Mouse (Mus musculus) left cerebral cortex, postnatal 14 days (tissue): ENCODE measurements around the gene Baz1b. TPM values are rescaled to one million over a fixed set of nuclear protein-coding genes. Genes with fewer than 3 reads are reported as not detected.

Experiments used
- DNase-seq, 2 experiments: peaks; one replicate each; pipeline ENCODE4 v3.0.0; 2021 to 2022; ENCODE audit warnings: low spot score in 2 of 2, mixed read lengths in 1 of 2
- intact Hi-C: fragments of 180-260 bp; cut with DNase I; formaldehyde crosslinking; loops from one replicate; pipeline ENCODE4 v1.15.1; 2025
- long read RNA-seq, 2 experiments: library from polyadenylated mRNA; stranded (forward); transcript quantifications; one replicate each; pipeline ENCODE4 v2.0.0; 2021
- total RNA-seq, 2 experiments: library from RNA; stranded (reverse); gene quantifications; 2 replicates each; pipeline ENCODE4 v1.2.3; 2021

Baz1b gene
- total RNA-seq: 10 to 100 TPM; 51.9 to 55.1 TPM
- long read RNA-seq, experiment 1, full-length matches to known transcripts: 7 of 17 reads
- long read RNA-seq, experiment 1, partial matches to known transcripts: 10 of 17 reads
- long read RNA-seq, experiment 1, other reads (novel, unspliced or antisense): 0 of 17 reads
- long read RNA-seq, experiment 2, full-length matches to known transcripts: 5 of 13 reads
- long read RNA-seq, experiment 2, partial matches to known transcripts: 3 of 13 reads
- long read RNA-seq, experiment 2, other reads (novel, unspliced or antisense): 5 of 13 reads

DNA sequence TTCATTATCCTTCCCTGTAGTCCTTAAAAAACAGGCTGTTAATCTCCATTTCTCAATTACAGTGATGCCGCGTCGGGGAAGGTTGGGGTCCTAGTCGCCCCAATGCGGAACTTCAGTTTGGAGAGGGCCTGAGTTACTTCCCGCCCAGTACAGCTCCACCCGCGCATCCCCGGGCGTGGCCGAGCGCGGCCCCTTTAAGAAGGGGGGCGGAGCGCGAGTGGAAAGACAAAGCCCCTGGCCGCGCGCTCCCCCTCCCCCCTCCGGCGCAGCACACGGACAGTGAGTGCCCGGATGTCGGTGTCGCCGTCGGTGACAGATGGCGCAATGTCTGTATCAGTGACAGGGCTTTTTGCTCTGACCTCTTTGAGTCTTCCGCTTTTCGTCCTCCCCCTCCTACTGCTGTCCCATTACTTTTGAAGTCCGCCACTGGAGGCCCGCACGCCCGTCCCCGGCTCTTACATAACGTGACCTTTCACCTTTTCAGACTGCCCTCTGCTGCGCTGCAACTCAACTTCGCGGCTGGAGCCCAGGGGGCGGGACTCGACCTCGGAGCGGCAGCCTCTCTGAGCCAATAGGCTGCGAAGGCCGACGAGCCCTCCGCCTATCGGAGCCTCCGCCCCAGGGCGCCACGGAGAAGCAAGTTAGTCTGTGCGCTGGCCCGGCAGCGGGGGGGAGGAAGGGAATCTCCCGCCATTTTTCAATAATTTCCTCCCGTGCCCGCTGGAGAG, at the start of gene Baz1b:
TSS of gene Baz1b (plus strand) at position 644 of the 728 bp plus-strand sequence.
- intact Hi-C loops: loop anchor here (2.0 to 5.0 kb wide), 3 partner anchors 18 to 174 kb away; partner anchors contain the start of genes Bcl7b and Tbl2
- peak; percentile 98 for DNase-seq

GRCm38 (mm10) chr5:135139881-135140280, 47.2 kb upstream of the Baz1b start:
- intact Hi-C loops: no loop called here
- no peak for DNase-seq

DNA sequence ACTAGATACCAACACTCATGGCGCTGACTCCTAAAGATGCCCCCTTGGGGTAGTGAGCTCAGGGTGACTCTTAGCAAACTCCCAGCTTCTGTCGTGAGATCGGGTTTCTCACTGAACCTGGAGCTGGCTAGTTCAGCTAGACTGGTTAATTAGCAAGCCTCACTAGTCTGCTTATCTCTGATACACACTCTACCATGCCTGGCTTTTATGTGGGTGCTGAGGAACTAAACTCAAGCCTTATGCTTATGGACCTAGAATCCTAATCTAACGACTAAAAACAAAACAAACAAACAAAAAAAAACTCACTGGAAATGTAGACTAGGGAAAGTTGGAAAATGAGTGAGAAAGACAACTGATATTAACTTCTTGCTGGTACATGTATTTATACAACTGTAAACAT, 42.6 kb upstream of the Baz1b start:
- no peak for DNase-seq
- intact Hi-C loops: no loop called here

DNA sequence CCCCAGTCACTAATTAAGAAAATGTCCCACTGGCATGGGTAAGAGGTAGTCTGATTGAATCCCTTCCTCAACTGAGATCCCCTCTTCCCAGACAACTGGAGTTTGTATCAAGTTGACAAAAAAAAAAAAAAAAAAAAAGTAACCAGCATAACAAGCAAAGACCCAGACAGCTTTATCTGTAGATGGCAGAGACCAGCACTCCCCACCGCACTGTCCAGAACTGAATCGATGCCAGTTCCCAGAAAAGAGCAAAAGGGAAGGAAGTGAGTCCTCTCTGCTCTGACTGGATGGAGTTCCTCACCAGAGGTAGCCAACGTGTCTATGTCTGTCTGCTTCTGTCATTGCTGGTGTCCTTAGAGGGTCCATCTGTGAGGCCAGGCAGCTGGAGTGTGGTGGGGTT, 41.5 kb upstream of the Baz1b start:
- intact Hi-C loops: no loop called here
- no peak for DNase-seq

DNA sequence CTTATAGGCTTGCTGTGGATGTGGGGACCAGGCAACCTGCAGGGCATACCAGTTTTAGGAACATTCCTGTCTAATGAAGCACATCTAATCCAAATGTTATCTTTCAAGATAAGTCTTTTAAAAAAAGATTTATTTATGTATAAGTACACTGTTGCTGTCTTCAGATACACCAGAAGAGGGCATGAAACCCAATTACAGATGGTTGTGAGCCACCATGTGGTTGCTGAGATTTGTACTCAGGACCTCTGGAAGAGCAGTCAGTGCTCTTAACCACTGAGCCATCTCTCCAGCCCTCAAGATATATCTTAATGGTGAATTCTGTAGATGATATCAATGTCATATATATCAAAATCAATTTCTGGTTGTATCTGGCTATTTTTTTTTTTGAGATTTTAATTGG, 41.1 kb upstream of the Baz1b start:
- no peak for DNase-seq
- intact Hi-C loops: no loop called here

GRCm38 (mm10) chr5:135148715-135149052, 38.4 kb upstream of the Baz1b start:
- intact Hi-C loops: loop anchor here (2.0 kb wide), 1 partner anchor 38 kb away; the partner anchor contains the start of gene Baz1b
- DNase-seq: no peak

DNA sequence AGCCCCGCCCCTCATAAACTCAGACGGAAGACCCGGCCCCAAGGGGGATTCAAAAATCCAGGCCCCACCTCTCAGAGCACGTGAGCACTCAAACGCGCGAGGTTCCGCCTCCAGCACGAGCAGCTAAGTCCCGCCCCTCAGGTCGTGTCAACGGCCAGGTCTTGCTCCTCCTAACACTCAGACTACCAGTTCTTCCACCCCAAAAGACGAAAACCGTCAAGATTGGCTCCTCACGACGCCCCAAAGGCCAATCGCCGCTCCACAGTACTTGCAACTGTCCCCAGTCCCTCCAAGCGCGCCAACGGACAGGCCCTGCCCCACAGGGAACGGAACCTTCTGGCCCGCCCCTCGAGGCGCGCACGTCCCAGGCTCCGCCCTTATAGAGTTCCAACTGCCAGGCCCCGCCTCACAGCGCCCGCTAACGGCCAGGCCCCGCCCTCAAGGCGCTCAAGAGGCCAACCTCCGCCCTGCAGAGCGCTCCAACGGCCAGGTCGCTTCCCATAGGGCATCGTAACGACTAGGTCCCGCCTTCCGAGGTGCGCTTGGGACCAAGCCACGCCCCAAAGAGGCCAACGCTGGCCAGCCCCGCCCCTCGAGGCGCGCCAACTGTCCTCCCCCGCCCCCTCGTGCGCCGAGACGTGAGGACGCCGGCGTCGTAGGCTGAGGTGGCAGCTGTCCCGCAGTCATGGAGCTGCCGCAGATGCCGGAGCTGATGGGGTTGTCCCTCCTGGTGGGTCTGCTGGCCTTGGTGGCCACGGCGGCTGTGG, 37.8 kb upstream of the Baz1b start, which contains the start of gene Tbl2:
TSS of gene Tbl2 (plus strand) at position 605 of the 767 bp plus-strand sequence.
- peak; percentile 97 to 98 for DNase-seq
- intact Hi-C loops: loop anchor here (2.0 kb wide), 1 partner anchor 38 kb away; the partner anchor contains the start of gene Baz1b

GRCm38 (mm10) chr5:135149820-135150178, 37.3 kb upstream of the Baz1b start:
- intact Hi-C loops: loop anchor here (2.0 kb wide), 1 partner anchor 37 kb away; the partner anchor contains the start of gene Baz1b
- DNase-seq: no peak

DNA sequence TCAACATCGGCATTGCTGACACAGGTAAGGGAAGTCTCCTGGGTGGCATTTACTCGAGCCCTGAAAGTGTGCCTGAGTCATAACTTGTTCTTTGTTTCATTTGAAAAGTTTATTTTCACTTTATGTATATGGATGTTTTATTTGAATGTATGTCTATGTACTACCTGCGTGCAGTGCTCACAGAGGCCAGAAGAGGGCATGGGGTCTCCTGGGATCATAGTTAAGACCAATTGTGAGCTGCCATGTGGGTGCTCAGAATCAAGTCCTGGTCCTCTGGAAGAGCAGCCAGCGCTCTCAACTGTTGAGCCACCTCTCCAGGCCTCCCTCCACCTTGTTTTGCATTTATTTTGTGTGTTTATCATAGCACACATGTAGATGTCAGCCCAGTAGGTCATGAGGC, 30.6 kb upstream of the Baz1b start:
- no peak for DNase-seq
- intact Hi-C loops: no loop called here

- peak; percentile 29 to 67 for DNase-seq
- intact Hi-C loops: no loop called here
These were observed 25.8 kb upstream of the Baz1b start for GRCm38 (mm10) chr5:135161221-135161620.

- intact Hi-C loops: no loop called here
These were observed 25.4 kb upstream of the Baz1b start for GRCm38 (mm10) chr5:135161650-135162049.

DNA sequence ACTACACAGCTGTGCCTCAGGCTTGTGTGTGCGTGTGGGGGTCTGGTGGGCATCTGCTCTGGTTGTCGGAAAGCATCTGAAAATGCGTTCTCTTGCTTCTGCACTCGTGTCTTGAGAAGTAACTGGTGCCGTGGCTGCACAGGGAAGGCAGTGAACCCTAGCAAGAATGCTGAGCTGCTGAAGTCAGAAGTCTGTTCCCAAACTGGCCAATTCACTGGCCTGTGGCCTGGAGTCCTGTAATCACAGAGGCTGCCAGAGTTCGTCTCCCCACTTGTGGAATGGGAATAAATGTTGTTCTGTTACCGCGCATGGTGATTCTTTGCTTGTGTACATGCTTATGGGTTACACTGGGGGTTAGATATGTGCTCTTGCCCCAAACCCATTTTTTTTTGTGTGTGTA, 24.7 kb upstream of the Baz1b start:
- no peak for DNase-seq
- intact Hi-C loops: no loop called here

More at GRCm38 (mm10) chr5:135161650-135162049, 25.4 kb upstream of the Baz1b start:
- no peak for DNase-seq

- intact Hi-C loops: no loop called here
- no peak for DNase-seq
These were observed 24.2 kb upstream of the Baz1b start for GRCm38 (mm10) chr5:135162821-135163220.

GRCm38 (mm10) chr5:135166909-135167308, 20.2 kb upstream of the Baz1b start:
- intact Hi-C loops: no loop called here
- DNase-seq: no peak

- intact Hi-C loops: no loop called here
- no peak for DNase-seq
These were observed 19.6 kb upstream of the Baz1b start for GRCm38 (mm10) chr5:135167469-135167868.

DNA sequence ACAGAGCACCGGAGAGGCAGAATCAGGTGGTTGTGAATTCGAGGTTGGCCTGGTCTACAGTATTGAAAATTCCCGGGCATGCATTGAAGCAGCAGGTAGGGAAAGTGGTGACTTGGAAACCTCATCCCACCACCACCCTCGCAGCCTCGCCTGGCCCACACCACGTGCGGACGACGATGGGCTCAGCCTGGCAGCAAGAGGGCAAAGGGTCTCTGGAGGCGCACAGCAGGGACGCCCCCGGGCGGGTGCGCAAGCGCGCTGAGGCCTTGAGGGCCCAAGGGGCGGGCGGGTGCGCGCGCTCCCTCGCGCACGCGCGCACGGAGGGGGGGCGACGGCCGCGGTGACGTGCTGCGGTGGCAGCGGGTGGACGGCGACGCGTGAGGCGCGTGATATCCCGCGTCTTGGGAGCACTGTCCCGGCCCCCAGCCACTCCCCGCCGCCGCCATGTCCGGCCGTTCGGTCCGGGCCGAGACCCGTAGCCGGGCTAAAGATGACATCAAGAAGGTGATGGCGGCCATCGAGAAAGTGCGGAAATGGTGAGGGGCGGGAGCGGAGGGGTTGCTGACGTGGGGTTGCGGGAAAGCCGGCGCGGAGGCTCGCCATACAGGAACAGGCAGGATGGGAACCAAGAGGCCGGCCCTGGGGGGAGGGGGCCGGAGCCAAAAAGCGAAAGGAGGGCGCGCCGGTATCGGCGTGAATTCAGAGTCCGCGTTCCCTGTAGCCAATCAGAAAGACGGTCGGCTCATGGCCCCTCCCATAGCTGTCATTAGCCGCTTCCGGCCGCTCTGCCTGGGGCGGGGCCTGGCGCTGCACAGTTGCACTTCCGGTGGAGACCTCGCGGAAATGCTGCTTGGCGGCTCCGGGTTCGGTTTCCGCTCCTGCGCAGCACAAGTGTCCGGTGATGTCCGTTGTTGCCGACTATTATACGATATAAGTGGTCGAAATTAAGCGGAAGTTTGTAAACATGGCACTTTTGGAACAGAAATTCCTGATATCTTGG, 18.7 kb upstream of the Baz1b start, which contains the start of gene Bcl7b:
TSS of gene Bcl7b (plus strand) at position 221 of the 1,000 bp plus-strand sequence.
- DNase-seq: peak; percentile 97 to 98
- intact Hi-C loops: loop anchor here (2.0 kb wide), 1 partner anchor 18 kb away; the partner anchor contains the start of gene Baz1b

DNA sequence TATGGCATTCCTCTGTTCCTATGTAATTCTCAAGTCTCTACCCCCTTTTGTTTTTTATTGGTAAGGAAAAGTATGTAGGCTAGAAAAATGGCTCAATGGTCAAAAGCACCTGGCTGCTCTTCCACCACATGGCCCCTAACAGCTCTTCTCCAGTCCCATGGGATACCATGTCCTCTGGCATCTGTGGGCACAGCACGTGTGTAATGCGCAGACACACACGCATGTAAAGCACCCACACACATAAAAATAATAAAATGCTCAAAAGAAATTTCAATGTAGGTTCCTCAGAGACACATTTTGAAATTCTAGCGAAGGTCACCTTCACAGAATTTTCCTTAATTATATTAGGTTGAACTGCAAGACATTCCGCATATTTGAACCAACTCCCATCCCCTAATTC, 17.6 kb upstream of the Baz1b start:
- DNase-seq: no peak
- intact Hi-C loops: loop anchor here (2.0 kb wide), 1 partner anchor 17 kb away; the partner anchor contains the start of gene Baz1b

DNA sequence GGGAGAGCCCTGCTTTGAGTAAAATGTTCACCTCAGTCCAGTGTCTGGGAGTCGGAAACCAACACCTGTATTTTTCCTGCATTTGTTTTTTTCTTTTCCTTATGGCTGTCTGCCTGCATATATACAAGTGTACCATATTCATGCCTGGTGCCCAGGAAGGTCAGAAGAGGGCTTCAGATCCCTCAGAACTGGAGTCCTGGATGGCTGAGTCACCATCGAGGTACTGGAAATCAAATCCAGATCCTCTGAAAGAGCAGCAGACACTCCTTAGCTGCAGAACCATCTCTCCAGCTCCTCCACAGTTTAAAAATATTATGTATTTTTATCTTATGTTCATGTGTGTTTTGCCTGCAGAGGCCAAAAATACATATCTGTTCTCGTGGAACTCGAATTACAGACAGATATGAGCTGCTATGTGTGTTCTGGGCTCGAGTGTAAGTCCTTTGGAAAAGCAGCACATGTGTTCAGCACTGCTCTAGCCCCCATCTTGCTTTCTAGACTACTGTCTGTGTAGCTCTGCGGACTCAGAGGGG, 15.3 kb upstream of the Baz1b start:
- intact Hi-C loops: no loop called here
- peak in 1 of 2 experiments; percentile 60 for DNase-seq
